Mouse (Mus musculus) T-helper 1 cell (primary cell): ENCODE data around the gene Klrb1b.

Source experiments
- in situ Hi-C: fragments of 300-600 bp; cut with MboI, MseI; formaldehyde crosslinking; loops from one replicate; pipeline ENCODE4 v1.15.1; 2025; ENCODE audit warnings: high pct_unique_total_duplicates

Gene Klrb1b

GRCm38 (mm10) chr6:128826132-128826531 is at the start of gene Klrb1b, which contains the start of gene Gm44511:
Klrb1b (minus strand) TSS chr6:128826331.
Gm44511 (minus strand) TSS chr6:128826315.
- in situ Hi-C loops: no loop called here

GRCm38 (mm10) chr6:128871910-128872610 is 45.9 kb upstream of the Klrb1b start:
- in situ Hi-C loops: loop anchor here (25.0 kb wide), 1 partner anchor 490 kb away; no protein-coding TSS in a partner anchor

GRCm38 (mm10) chr6:128868861-128869260 is 42.7 kb upstream of the Klrb1b start:
- in situ Hi-C loops: loop anchor here (25.0 kb wide), 1 partner anchor 493 kb away; no protein-coding TSS in a partner anchor

DNA sequence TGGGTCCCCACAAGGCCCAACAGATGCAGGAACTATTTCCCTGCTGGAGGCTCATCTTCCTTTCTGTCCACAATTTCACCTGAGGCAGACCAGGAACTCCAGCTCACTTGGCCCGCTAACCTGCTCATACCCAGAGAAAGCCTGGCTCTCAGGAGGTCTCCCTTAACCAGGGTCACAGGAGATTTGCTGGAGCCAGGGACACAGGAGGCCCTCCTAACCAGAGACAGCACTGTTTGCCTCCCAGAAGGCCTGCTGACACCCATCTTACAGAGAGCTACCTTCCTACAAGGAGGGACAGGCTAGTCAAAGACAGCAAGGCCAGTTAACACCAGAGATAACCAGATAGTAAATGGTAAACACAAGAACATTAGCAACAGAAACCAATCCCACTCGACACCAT is 31.8 kb upstream of the Klrb1b start:
- in situ Hi-C loops: loop anchor here (25.0 kb wide), 1 partner anchor 504 kb away; no protein-coding TSS in a partner anchor

DNA sequence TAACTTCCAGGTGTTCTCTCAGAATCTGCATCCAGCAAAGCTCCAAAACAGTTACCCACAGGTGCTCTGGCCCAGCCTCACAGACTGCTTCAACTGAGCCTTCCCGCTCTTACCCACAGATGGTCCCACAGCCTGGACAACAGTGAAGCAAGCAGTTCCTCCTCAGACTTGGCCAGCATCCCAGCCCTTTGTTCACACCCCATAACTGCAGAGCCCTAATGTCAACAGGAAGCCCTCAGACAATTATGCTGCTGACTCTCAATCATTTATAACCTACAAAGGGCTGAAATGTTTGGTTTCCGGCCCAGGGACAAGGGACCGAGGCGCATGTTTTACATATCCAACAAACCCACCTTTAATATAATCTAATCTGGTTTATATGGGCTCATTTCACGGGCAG is 30.1 kb upstream of the Klrb1b start:
- in situ Hi-C loops: loop anchor here (25.0 kb wide), 1 partner anchor 506 kb away; no protein-coding TSS in a partner anchor

DNA sequence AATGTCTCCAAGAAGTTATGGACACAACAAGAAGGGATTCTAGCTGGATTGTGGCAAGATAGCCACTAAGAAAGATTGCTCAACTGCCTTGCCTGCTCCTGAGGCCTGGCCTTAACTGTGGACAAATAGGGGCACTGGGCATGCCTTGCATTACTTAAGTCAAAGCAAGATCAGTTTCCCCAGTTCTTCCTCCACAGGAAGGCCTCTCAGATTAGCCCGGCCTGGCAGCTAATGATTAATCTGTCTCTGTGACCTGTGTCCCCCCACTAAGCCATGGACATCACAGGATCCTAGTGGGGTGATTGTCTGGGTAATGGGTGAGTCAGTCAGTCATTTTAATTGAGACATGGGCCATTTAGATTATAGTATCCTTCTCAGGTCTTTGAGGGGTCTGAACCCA is 29.3 kb upstream of the Klrb1b start:
- in situ Hi-C loops: loop anchor here (25.0 kb wide), 1 partner anchor 507 kb away; no protein-coding TSS in a partner anchor

DNA sequence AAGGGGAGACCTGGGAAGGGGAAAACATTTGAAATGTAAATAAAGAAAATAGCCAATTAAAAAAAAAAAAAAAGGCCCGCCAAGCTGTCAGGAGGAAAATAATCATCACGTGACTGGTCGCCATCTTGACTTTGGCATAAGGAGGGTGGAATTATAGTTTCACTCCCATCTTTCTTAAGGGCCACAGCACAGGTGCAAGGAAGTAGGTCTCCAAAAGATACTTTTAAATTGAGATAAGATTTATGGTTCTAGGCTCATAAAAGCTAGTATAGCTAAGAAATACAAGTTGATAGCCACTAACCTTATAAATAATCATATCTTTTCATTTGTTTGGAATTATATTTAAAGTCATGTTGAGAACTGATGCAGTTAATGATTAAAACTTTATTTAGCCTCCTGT is 28.8 kb upstream of the Klrb1b start:
- in situ Hi-C loops: loop anchor here (5.0 to 25.0 kb wide), 4 partner anchors 32 to 507 kb away; partner anchors contain the start of gene Clec2i

- in situ Hi-C loops: loop anchor here (5.0 to 25.0 kb wide), 4 partner anchors 33 to 508 kb away; partner anchors contain the start of gene Clec2i
These were observed 28.1 kb upstream of the Klrb1b start for GRCm38 (mm10) chr6:128854024-128854820.

GRCm38 (mm10) chr6:128852766-128853165 is 26.6 kb upstream of the Klrb1b start:
- in situ Hi-C loops: loop anchor here (5.0 to 25.0 kb wide), 4 partner anchors 35 to 510 kb away; partner anchors contain the start of gene Clec2i

- in situ Hi-C loops: loop anchor here (5.0 to 25.0 kb wide), 4 partner anchors 36 to 511 kb away; partner anchors contain the start of gene Clec2i
These were observed 25.0 kb upstream of the Klrb1b start for GRCm38 (mm10) chr6:128851151-128851550.

DNA sequence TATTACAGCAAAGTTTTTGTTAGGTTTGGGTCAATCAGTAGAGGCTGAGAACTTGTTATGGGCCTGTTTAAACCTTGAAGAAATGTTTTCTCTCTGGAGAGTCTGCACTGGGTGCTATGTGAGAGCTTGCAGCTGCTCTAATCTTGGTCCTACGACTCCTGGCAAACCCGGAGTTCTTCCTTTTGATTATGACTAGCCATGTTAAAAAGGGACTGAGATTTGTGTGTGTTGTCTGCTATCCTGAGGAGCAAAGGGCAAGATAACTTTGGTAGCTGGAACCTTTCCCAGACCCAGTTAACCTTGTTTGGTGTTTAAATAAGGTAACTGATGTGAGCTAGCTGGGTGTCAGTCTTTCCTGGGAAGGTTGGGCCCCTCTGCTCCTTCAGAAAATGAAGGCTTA is 24.5 kb upstream of the Klrb1b start:
- in situ Hi-C loops: loop anchor here (5.0 to 25.0 kb wide), 4 partner anchors 37 to 512 kb away; partner anchors contain the start of gene Clec2i

GRCm38 (mm10) chr6:128849902-128850301 is 23.8 kb upstream of the Klrb1b start:
- in situ Hi-C loops: loop anchor here (5.0 to 25.0 kb wide), 5 partner anchors 37 to 512 kb away; partner anchors contain the start of gene Clec2i

GRCm38 (mm10) chr6:128847401-128847800 is 21.3 kb upstream of the Klrb1b start:
- in situ Hi-C loops: loop anchor here (10.0 kb wide), 1 partner anchor 327 kb away; no protein-coding TSS in a partner anchor

- in situ Hi-C loops: loop anchor here (10.0 kb wide), 1 partner anchor 329 kb away; no protein-coding TSS in a partner anchor
These were observed 19.9 kb upstream of the Klrb1b start for GRCm38 (mm10) chr6:128845998-128846542.

DNA sequence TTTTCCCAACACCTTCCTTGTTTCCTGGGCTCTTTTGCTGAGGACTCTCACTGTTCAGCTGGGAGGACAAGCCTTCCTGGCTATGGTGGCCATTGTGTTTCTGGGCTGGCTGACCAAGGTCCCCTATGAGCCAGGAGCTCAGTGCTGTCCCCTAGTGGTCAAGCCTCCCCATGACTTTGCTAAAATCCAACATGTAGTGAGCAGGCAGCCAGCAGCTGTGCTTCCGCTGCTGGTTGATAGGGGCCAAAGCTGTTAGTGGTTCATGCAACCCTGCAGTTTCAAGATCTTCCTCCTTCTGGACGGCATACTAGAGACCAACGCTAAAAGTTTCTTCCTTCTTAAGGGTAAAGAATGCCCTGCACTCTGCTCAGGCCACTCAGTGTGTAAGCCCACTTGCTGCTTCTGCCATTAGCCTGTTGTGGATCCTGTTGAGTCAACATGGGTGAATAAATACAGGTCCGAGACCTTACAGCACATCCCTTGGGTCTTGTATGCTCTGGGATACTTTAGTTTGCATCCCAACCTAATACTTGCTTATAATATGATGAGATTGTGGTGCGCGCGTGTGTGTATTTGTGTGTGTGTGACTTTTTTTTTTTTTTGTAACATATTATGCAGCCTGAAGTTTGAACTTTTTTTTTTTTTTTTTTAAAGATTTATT is 19.3 kb upstream of the Klrb1b start:
- in situ Hi-C loops: loop anchor here (10.0 kb wide), 1 partner anchor 329 kb away; no protein-coding TSS in a partner anchor

DNA sequence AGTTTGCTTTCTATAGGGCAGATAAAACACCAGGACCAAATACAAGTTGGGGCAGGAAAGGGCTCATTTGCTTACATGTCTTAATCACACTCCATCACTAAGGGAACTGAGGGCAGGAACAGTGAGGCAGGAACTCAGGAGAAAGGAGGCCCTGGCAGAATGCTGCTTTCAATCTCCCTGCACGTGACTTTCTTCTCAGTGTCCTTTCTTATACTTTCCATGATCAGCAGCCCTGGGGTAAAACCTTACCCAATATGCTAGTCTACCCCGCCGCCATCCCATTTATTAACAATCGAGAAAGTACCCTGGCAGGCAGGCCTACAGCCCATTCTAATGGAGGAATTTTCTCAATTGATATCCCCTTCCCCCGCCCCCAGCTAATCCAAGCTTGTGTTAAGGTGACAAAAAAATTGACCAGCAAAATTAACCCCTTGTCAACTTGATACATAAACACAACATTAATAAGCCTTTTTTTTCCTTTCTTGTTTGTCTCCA is 18.5 kb upstream of the Klrb1b start:
- in situ Hi-C loops: loop anchor here (5.0 to 10.0 kb wide), 3 partner anchors 47 to 492 kb away; no protein-coding TSS in a partner anchor

GRCm38 (mm10) chr6:128844131-128844530 is 18.0 kb upstream of the Klrb1b start:
- in situ Hi-C loops: loop anchor here (5.0 to 10.0 kb wide), 3 partner anchors 47 to 492 kb away; no protein-coding TSS in a partner anchor

- in situ Hi-C loops: loop anchor here (5.0 to 10.0 kb wide), 3 partner anchors 46 to 491 kb away; no protein-coding TSS in a partner anchor
These were observed 17.4 kb upstream of the Klrb1b start for GRCm38 (mm10) chr6:128843479-128843992.

DNA sequence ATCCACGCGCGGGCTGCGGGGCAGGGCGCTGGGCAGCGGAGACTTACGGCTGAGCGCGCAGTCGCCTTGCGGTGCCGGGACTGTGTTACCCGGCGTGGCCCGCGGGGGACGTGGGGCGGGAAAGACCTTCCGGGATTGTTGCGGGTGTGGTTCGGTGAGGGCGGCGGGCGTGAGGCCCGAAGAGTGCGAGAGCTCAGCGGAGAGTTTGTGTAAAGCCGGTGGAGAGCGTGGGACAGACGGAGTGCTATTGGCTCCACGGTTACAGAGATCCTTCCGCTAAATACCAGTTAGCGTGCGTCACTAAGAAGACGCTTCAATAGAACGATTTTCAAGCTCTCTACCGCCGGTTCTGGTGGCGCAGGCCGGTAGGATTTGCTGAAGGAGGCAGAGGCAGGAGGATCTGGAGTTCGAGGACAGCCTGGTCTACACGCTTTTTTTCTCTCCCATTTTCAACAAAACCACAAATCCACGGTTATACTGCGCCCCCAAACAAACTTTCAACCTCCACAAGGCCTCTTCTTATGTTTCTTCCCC is 16.9 kb upstream of the Klrb1b start:
- in situ Hi-C loops: loop anchor here (5.0 to 10.0 kb wide), 3 partner anchors 46 to 491 kb away; no protein-coding TSS in a partner anchor
